Mouse (Mus musculus) MEL (cell line): ENCODE data around the gene Pld4. TPM values are rescaled to one million over a fixed set of nuclear protein-coding genes. Genes with fewer than 3 reads are reported as not detected.

Experiments
- DNase-seq: peaks from one replicate; pipeline ENCODE4 v3.0.0; 2011; ENCODE audit warnings: low read depth, low spot score
- H3K27ac ChIP-seq: 2 replicates; pipeline ENCODE4 v1.5.1; 2012; ENCODE audit warnings: low read depth, mild to moderate bottlenecking, control low read depth, low read length, moderate library complexity; ENCODE audit not compliant: control insufficient read depth
- H3K27me3 ChIP-seq, 2 experiments: fragments of 150-350 bp in 1 of 2; sonication (generic) in 1 of 2; 2 replicates each; pipeline ENCODE4 v1.6.1; 2012; ENCODE audit warnings: low read length in 2 of 2, mild to moderate bottlenecking in 2 of 2, improper control_type of control experiment in 1 of 2, moderate library complexity in 1 of 2; ENCODE audit not compliant: insufficient read depth in 2 of 2, control insufficient read depth in 1 of 2
- H3K36me3 ChIP-seq, 2 experiments: 2 replicates each; pipeline ENCODE4 v1.6.1; 2012 to 2014; ENCODE audit warnings: low read length in 2 of 2, improper control_type of control experiment in 1 of 2, inconsistent platforms in 1 of 2, mild to moderate bottlenecking in 1 of 2; ENCODE audit not compliant: insufficient read depth in 2 of 2, control insufficient read depth in 1 of 2
- H3K4me1 ChIP-seq, 2 experiments: fragments of 150-350 bp in 1 of 2; sonication (generic) in 1 of 2; 2 replicates each; pipeline ENCODE4 v1.6.1; 2012; ENCODE audit warnings: low read length in 2 of 2, improper control_type of control experiment in 1 of 2, mild to moderate bottlenecking in 1 of 2; ENCODE audit not compliant: insufficient read depth in 2 of 2, control insufficient read depth in 1 of 2
- H3K4me3 ChIP-seq, 2 experiments: fragments of 150-350 bp in 1 of 2; sonication (generic) in 1 of 2; 2 replicates each; pipeline ENCODE4 v1.5.1; 2012; ENCODE audit warnings: low read depth in 2 of 2, low read length in 2 of 2, mild to moderate bottlenecking in 2 of 2, moderate library complexity in 2 of 2, control low read depth in 1 of 2, improper control_type of control experiment in 1 of 2; ENCODE audit not compliant: control insufficient read depth in 1 of 2, insufficient read depth in 1 of 2
- H3K79me2 ChIP-seq: 2 replicates; pipeline ENCODE4 v1.6.1; 2012; ENCODE audit warnings: mild to moderate bottlenecking, low read length, moderate library complexity; ENCODE audit not compliant: control insufficient read depth, poor library complexity, insufficient read depth
- H3K9ac ChIP-seq: 2 replicates; pipeline ENCODE4 v1.6.1; 2012; ENCODE audit warnings: low read depth, mild to moderate bottlenecking, control low read depth, low read length, moderate library complexity; ENCODE audit not compliant: control insufficient read depth, poor library complexity, severe bottlenecking
- H3K9me3 ChIP-seq: fragments of 150-350 bp; sonication (generic); replicated peaks from 2 replicates; pipeline ENCODE4 v1.6.1; 2012; ENCODE audit warnings: mild to moderate bottlenecking, low read length, improper control_type of control experiment, moderate library complexity; ENCODE audit not compliant: insufficient read depth
- BHLHE40 ChIP-seq: IDR thresholded peaks from 2 replicates; pipeline ENCODE4 v1.6.1; 2012; ENCODE audit warnings: low read depth, mild to moderate bottlenecking, inconsistent platforms, low read length, improper control_type of control experiment, borderline replicate concordance
- ETS1 ChIP-seq: IDR thresholded peaks from 2 replicates; pipeline ENCODE4 v1.6.1; 2012; ENCODE audit warnings: low read depth, mild to moderate bottlenecking, inconsistent platforms, low read length, improper control_type of control experiment, moderate library complexity
- HCFC1 ChIP-seq: IDR thresholded peaks from 2 replicates; pipeline ENCODE4 v1.6.1; 2012; ENCODE audit warnings: low read depth, mild to moderate bottlenecking, inconsistent platforms, low read length, improper control_type of control experiment, moderate library complexity
- JUND ChIP-seq: IDR thresholded peaks from 2 replicates; pipeline ENCODE4 v1.6.1; 2011; ENCODE audit warnings: low read depth, mild to moderate bottlenecking, improper control_type of control experiment, low read length
- MEF2A ChIP-seq: IDR thresholded peaks from 2 replicates; pipeline ENCODE4 v1.6.1; 2014; ENCODE audit warnings: low read depth, mild to moderate bottlenecking, inconsistent platforms, low read length, improper control_type of control experiment; ENCODE audit not compliant: poor library complexity, insufficient replicate concordance, severe bottlenecking; ENCODE audit errors: extremely low read depth
- MYC ChIP-seq: IDR thresholded peaks from 2 replicates; pipeline ENCODE4 v1.6.1; 2011; ENCODE audit warnings: low read depth, mild to moderate bottlenecking, low read length, improper control_type of control experiment, moderate library complexity
- NELFE ChIP-seq: IDR thresholded peaks from 2 replicates; pipeline ENCODE4 v1.6.1; 2011; ENCODE audit warnings: low read depth, low read length, improper control_type of control experiment
- NRF1 ChIP-seq: IDR thresholded peaks from 2 replicates; pipeline ENCODE4 v1.6.1; 2014; ENCODE audit warnings: low read depth, mild to moderate bottlenecking, inconsistent platforms, low read length, improper control_type of control experiment, moderate library complexity; ENCODE audit not compliant: poor library complexity, insufficient read depth, severe bottlenecking
- POLR2AphosphoS2 ChIP-seq: IDR thresholded peaks from 2 replicates; pipeline ENCODE4 v1.6.1; 2011; ENCODE audit warnings: low read length, improper control_type of control experiment
- POLR2AphosphoS5 ChIP-seq: IDR thresholded peaks from 2 replicates; pipeline ENCODE4 v1.6.1; 2012; ENCODE audit warnings: low read depth, borderline replicate concordance, mild to moderate bottlenecking, inconsistent platforms, low read length, moderate library complexity, mixed read lengths
- SMC3 ChIP-seq: IDR thresholded peaks from 2 replicates; pipeline ENCODE4 v1.6.1; 2011; ENCODE audit warnings: low read depth, low read length, improper control_type of control experiment
- TAL1 ChIP-seq: IDR thresholded peaks from 2 replicates; pipeline ENCODE4 v1.6.1; 2012; ENCODE audit warnings: mild to moderate bottlenecking, inconsistent platforms, low read length, moderate library complexity, mixed read lengths
- USF2 ChIP-seq, 2 experiments: IDR thresholded peaks; 2 replicates each; pipeline ENCODE4 v1.6.1; 2011 to 2012; ENCODE audit warnings: improper control_type of control experiment in 2 of 2, low read length in 2 of 2, borderline replicate concordance in 1 of 2, inconsistent platforms in 1 of 2, low read depth in 1 of 2, mild to moderate bottlenecking in 1 of 2; ENCODE audit not compliant: insufficient read depth in 1 of 2
- ZKSCAN1 ChIP-seq: IDR thresholded peaks from 2 replicates; pipeline ENCODE4 v1.6.1; 2012; ENCODE audit warnings: low read depth, mild to moderate bottlenecking, inconsistent platforms, low read length, improper control_type of control experiment, moderate library complexity
- ZMIZ1 ChIP-seq: IDR thresholded peaks from 2 replicates; pipeline ENCODE4 v1.6.1; 2012; ENCODE audit warnings: low read depth, mild to moderate bottlenecking, inconsistent platforms, low read length, improper control_type of control experiment, moderate library complexity
- polyA plus RNA-seq, 2 experiments: library from polyadenylated mRNA; stranded (reverse) in 1 of 2; unstranded in 1 of 2; fragments of >175 nt in 1 of 2; fragments of >200 nt in 1 of 2; gene quantifications; 2 replicates each; pipeline versions ENCODE4 v1.2.1 to v1.2.4; 2012; ENCODE audit warnings: low replicate concordance in 2 of 2, low read depth in 1 of 2; ENCODE audit not compliant: insufficient read length in 2 of 2, insufficient read depth in 1 of 2, missing spikeins in 1 of 2
- total RNA-seq: library from RNA; depleted of rRNA; stranded (reverse); fragments of 300-350 nt; gene quantifications from 2 replicates; pipeline ENCODE4 v1.2.3, GENCODE M21; 2012

Pld4 gene
- total and polyA plus RNA-seq, 3 experiments = 9.7 to 16.4 TPM; not detected in 1

- TF ChIP-seq ZKSCAN1 (no peak), MYC (no peak), SMC3 (no peak), NELFE (no peak), BHLHE40 (peak; percentile 74; the same call in 1 of the 2 replicates)
Measured at GRCm38 (mm10) chr12:112804046-112804445, 43.6 kb downstream of the Pld4 start.

GRCm38 (mm10) chr12:112806044-112806443, 45.6 kb downstream of the Pld4 start:
- Histone ChIP-seq H3K4me1 (peaks cover 0 to 11% of the 10 kb centered on the region in 2 experiments; a peak in 3 of 4 replicates), H3K27me3 (peaks cover 2 to 16% of the 10 kb centered on the region in 2 experiments; a peak in 2 of 4 replicates)

More at GRCm38 (mm10) chr12:112804046-112804445, 43.6 kb downstream of the Pld4 start:
- Histone ChIP-seq H3K9me3 (no peaks in the 10 kb centered on the region), H3K9ac (no peak overlapping the region), H3K27me3 (peaks cover 2 to 16% of the 10 kb centered on the region in 2 experiments; a peak in 2 of 4 replicates), H3K27ac (no peak overlapping the region), H3K36me3 (peaks cover 0 to 7% of the 10 kb centered on the region in 2 experiments; a peak in 2 of 4 replicates), H3K4me3 (no peak overlapping the region), H3K79me2 (no peaks in the 10 kb centered on the region; the same call in 1 of the 2 replicates), H3K4me1 (peaks cover 8 to 19% of the 10 kb centered on the region in 2 experiments)
- DNase-seq = peak; percentile 68

GRCm38 (mm10) chr12:112807796-112808195, 47.3 kb downstream of the Pld4 start:
- no peak for DNase-seq
- H3K4me1 ChIP-seq = peaks cover 0 to 11% of the 10 kb centered on the region in 2 experiments; a peak in 3 of 4 replicates
- no peak overlapping the region for H3K4me3 ChIP-seq
- peaks cover 2 to 16% of the 10 kb centered on the region in 2 experiments; a peak in 2 of 4 replicates for H3K27me3 ChIP-seq
- H3K9ac ChIP-seq = no peak overlapping the region
- H3K9me3 ChIP-seq = no peaks in the 10 kb centered on the region
- TF ChIP-seq JUND (no peak), TAL1 (no peak), MEF2A (no peak), HCFC1 (no peak)
- peaks cover 0 to 4% of the 10 kb centered on the region in 2 experiments; a peak in 1 of 4 replicates for H3K36me3 ChIP-seq
- H3K79me2 ChIP-seq = no peaks in the 10 kb centered on the region; the same call in 1 of the 2 replicates
- no peak overlapping the region for H3K27ac ChIP-seq

More at GRCm38 (mm10) chr12:112806044-112806443, 45.6 kb downstream of the Pld4 start:
- Histone ChIP-seq H3K79me2 (no peaks in the 10 kb centered on the region; the same call in 1 of the 2 replicates), H3K9me3 (no peaks in the 10 kb centered on the region), H3K4me3 (no peak overlapping the region), H3K9ac (no peak overlapping the region), H3K27ac (no peak overlapping the region), H3K36me3 (peaks cover 0 to 4% of the 10 kb centered on the region in 2 experiments; a peak in 1 of 4 replicates)
- no peak for DNase-seq
- TF ChIP-seq MEF2A (no peak), USF2 (IDR thresholded peaks at IDR 0.05; ENCODE audit: borderline replicate concordance in 1 of 2, insufficient read depth in 1 of 2, low read depth in 1 of 2, low read length in 2 of 2) (no peak), NRF1 (no peak), NELFE (no peak), POLR2AphosphoS5 (no peak; the same call in 1 of the 2 replicates), POLR2AphosphoS2 (no peak), ETS1 (no peak), ZMIZ1 (no peak)
